Mouse (Mus musculus) embryo, embryonic 10.5 days (tissue): ENCODE measurements around the gene Rab1a.

ENCODE experiments used
- DNase-seq: peaks from one replicate; pipeline ENCODE4 v3.0.0-alpha.2; 2015; ENCODE audit warnings: low spot score

Gene Rab1a

DNA sequence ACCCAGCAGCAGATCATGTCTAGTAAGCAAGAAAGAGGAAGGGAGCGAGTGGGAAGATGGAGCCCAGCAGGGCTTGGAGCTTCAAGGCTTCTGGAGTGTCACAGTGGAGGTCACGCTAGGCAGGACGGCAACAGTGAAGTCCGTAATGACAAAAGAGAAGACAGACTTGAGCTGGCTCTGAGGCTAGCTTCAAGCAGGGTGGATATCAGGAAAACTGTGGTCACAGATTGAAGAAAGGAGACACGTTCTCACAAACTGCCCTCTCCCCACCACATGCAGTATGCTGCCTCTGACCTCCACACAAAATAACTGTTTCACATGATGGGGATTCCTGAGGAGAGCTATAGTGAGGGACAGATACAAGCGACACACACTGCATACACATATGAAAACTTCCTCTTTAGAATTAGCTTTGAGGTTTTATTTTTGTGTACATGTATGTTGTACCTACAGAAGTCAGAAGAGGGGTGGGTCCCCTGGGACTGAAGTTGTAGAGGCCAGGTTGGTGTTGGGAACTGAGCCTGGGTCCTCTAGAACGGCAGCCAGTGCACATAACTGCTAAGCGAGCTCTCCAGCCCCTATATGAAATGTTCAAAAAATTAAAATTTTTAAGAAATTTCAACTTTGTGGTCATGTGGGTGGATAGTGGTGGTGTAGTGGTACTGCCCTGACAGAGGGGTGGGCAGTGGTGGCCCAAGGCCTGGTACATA is 46.1 kb downstream of the Rab1a start:
- DNase-seq, result no peak

DNA sequence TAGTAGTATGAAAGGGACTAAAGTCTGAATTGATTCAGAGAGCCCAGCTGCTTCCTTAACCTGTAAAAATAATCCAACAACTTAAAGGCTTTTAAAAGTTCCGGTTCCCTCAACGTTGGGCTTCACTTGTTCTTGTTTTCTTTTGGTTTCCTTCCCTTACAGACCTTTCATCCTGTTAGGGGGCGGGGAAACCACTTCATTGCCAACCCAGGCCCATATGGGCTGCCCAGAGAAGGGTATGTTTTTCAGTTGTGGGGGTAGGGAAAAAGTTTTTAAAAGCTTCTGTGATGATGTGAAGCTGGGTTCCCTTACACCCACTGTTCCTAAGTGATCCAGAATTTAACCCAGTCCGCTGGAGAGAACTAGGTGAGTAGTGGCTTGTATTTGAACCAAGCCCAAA is 47.0 kb downstream of the Rab1a start:
- DNase-seq, result peak; percentile 60

DNA sequence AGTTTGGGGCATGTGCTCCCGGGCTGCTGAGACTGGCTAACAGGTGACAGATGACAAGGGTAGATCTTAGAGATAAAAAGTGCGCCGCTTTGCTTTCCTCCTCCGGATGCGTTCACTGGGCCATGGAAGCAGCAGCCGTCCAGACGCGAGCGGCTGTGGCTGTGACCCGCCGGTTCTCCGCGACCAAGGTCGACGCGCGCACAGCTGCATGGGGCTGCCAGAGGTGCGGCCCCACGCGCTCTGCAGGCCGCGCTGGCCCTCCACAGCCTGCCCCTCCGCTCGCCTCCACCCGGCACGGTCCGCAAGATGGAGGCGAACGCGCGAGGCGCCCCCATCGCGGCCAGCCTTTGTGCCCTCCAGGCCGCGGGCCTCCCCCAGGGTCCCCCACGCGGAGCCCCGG is 47.6 kb downstream of the Rab1a start:
- peak; percentile 58 for DNase-seq

DNA sequence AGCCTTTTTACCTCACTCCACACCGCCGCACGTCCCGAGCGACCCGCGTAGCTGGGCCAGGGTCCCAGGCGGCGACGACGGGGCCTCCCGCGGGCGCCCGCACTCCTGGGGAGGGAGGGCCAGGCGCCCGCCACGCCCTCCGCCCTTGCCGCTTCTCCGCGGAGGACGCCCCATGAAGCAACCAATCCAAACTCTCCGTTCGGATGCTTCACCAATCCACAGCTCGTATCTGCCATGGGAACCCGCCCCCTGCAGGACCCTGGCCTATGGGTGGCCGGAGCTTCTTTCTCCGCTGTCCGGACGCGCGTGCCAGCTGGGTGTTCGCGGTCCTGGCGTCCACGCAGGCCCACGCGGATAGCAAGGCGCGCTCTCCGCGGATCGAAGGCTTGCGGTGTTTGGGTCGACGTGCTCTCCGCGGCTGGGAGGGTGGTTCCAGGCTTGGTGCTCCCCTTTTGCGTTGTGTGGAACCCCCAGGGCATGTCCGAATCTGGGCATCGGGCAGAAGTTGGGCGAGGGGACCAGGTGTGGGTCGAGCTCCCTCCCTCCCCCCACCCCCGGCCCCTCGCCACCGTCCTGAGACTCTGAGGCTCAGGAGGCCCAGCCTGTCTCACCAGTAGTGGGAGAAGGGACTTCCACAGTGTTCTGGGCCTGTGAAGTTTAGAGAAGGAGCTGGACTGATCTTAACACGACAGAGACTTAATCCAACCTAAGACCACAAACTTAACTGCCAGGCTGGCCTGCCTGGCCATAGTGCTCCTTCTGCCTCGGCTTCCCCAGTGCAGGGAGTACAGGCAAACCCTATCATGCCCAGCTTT is 48.3 kb downstream of the Rab1a start, which contains the start of gene Cep68:
Gene Cep68 (minus strand): TSS at position 134 of the 815 bp plus-strand sequence.
- peak; percentile 96 for DNase-seq

DNA sequence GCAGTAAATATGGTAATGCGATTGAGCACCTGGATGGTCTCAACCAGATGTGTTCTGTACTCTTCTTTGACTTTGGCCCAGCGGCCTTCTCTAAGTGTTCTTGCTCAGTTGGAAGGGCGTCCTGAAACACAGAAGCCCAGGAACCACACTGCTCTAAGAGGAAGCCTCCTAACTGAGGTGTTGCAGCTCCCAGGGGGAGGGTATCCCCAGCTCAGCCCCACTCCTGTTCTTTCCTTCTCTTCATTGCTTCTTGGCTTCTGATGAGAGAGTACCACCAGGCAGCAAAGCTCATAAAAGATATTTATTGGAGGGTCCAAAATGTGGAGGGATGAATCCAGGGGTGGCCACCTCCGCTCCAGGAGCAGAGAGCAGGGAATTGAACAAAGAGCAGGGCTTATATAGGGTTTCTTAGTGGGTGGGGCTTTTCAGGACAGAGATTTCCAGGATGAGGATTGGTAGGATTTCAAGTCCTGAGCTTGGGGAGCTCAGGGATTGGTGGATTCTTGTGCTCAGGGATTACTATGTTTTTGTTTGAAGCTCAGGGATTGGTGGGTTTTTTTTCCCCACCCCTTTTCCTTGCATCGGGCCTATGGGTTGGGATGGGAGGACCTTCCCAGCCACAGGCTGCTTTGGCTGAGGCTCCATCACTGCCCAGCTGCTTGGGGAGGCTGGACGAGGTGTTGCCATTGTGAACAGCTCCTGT is 49.4 kb downstream of the Rab1a start:
- DNase-seq, result no peak

DNA sequence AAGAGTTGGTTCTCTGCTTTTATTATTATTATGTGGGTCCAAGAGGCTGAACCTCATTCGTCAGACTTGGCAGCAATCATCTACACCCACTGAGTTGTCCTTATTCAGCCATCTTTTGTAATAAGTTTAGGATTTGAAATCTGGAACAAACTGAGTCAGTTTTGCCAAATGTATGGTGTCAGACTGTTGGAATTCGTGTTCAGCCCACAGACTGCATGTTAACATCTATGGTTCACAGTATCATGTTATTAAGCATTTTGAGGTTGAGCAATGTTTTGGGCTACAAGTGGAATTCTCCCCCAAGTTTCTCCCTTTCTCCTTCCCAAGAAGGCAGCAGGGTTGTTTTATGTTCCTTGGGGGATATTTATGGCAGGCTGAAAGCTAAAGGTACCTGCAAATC is 51.9 kb downstream of the Rab1a start:
- no peak for DNase-seq

DNA sequence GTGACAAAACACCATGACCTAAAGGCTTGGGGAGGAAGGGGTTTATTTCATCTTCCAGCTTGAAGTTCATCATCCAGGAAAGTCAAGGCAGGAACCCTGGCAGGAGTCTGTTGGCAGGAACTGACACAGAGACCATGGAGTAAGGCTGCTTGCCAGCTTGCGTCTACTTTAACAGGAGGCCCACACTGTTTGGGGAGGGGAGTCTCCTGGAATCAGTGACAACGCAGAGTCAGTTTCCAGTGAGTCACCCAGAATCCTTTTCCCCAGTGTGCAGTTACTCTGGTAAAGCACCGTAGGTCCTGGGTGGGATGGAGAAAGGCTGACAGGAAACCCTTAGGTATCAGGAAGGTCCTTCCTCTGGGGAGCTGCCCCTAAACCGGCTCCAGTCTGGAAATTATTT is 53.6 kb downstream of the Rab1a start:
- DNase-seq, result no peak

DNA sequence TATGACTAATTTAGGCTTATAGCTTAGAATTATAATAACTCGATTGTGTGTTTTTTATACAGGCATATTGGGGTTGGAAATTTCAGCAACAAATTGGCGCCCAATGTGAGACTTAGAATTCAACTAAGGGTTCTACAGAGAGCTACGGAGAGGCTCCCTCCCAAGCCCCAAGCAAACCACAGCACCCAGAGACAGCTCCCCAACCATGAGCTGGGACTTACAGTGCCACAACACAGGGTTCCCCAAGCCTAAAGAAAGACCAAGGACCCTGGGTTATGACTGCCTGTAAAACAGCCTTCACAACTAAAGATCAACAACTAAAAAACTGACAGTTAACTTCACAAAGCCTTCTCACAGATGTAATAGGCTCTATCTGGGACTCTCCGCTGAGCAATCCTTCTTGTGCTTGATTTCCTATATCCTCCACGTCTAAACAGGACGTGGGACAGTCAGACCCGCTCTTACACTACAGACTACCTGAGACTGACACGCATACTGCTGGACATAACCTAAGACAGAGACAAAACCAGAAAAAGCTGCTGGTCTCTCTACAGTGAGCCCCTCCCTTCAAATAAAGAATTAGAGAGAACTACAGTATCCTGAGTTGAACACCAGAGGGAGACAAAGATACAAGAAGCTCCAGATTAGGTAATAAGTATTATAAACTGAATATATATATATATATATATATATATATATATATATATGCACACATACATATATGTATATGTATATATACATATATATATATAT is 61.6 kb downstream of the Rab1a start:
- DNase-seq, result peak; percentile 72

DNA sequence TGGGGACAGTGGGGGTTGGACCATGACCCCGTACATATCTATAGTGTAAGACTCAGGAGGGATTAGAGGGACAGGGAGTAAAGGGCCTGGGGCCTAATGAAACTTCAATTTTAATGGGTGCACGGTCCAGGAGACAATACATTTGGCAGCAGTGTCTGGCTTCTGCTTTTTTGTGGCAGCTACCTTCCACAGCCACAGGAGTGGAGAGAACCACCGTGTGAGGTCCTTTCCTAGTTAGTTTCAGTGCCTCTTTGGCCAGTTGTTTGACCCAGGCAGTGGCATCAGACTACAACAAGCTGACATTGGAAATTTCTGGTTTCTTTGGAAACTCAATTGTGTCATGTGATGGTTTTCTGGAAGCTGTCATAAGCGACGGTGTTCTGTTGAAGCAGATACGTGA is 68.7 kb downstream of the Rab1a start:
- DNase-seq, result no peak

DNA sequence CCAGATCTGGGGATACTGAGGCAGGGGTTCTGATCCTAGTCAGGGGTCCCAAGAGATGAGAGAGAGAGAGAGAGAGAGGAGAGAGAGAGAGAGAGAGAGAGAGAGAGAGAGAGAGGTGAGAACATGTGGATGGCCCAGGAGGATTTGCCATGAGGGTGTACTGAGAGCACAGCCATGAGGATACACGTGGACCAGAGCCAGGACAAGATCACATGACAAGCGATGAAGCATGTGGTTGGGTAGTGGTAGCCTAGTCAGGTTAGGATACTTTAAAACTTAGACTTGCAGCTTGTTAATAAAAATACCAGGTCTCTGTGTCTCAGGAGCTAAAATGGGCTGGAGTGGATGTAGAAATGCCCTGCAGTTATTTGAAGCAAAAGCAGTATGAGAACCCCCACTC is 74.7 kb downstream of the Rab1a start:
- no peak for DNase-seq
